Mouse (Mus musculus): Measurements from ENCODE around the gene Itfg2.

Gene Itfg2

GRCm38 (mm10) chr6:128437288-128437687 lies 12.6 kb upstream of the Itfg2 start:
- in situ Hi-C loops (cut with MboI; ENCODE audit: low pct_unique_long_range_greater_than_20kb in 1 of 2, low sequenced_read_pairs in 2 of 2, unreplicated experiment in 1 of 2), result no loop called here

DNA sequence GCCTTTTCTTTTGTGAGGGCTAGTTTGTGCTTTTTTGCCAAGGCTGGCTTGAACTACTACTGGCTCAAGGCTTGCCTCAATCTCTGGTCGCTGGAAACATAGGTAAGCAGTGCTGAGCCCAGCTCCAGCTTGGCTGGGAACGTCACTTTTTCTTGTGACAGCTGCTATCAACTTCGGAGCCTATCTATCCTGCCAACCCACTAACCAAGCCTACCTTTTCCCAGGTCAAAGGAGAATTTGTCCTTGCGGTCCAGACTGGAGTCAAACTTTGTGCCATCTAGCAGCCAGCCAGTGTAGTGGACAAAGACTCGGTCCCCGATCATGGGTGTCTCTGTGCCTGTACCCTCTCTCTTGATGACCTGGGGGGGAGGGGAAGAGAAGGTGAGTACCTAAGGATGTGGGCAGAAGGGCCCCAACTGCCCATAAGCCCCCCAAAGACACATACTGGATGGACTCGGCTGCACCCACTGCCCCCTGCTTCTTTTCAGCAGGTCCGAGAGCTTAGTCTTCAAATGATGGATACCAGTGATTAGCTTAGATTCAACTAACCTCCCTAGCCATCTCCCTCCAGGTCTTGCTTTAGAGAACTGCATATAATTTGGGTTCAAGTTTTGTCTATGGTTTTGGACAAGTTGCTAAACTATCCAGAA lies 11.8 kb upstream of the Itfg2 start:
- in situ Hi-C loops (cut with MboI; ENCODE audit: low pct_unique_long_range_greater_than_20kb in 1 of 2, low sequenced_read_pairs in 2 of 2, unreplicated experiment in 1 of 2), result no loop called here

DNA sequence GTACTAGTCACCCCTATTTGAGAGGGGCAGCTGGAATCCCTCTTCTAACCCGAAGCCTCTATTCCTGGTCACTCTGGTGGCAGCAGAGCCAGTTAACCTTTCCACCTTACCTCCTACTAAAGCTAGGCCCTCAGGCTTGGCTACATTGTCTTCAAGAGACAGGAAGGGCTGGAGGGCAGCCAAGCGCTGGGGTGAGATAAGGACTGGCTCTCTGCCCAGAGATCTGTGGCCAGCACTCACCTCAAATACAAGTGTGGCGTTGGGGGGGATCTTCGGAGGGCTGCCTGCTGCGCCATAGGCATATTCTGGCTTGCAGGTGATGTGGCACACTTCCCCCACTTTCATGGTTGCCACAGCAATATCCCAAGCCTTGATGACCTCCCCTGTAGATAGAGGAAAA lies 10.7 kb upstream of the Itfg2 start:
- in situ Hi-C loops (cut with MboI; ENCODE audit: low pct_unique_long_range_greater_than_20kb in 1 of 2, low sequenced_read_pairs in 2 of 2, unreplicated experiment in 1 of 2), result no loop called here

DNA sequence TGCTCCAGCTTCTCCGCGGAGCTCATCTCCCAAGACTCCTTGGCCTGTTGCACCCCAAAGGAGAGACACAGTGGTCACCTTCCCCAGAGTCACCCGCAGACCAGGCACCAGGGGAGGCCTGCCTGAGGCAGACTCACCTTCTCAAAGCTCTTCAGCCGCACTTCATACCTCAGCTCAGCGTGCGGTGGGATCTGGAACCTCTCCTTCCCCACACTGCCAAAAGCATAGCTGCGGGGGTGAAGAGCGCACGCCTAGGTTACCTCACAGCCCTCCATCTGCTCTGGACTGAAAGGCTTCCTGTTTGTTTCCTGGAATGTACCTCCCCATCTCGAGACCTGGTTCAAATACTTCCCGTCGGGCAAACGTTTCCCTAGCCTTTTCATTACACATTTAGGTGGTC lies 8.8 kb upstream of the Itfg2 start:
- in situ Hi-C loops (cut with MboI; ENCODE audit: low pct_unique_long_range_greater_than_20kb in 1 of 2, low sequenced_read_pairs in 2 of 2, unreplicated experiment in 1 of 2), result no loop called here

DNA sequence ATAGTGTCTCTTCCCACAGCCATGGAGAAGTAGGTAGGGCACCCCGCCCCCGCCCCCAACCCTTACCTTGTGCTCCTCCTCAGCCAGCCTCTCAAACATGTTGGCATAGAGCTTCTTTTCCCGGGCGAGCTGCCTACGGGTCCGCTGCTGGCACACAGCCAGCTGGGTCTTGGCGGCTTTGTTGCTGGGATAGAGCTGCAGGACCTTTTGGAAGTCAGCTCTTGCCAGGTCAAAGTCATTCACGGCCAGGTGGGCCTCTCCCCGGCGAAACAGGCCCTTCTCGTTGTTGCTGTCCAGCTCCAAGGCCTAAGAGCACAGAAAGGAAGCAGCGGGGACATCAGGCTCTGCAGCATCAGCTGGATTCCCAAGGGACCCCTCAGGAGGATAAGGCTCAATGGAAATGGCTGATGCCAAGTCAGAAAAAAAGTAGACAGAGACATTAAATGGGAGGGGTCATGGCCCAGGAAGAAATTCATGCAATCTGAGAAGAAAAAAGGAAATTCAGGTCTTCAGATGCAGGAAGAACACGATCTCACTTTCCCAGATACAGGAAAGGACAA lies 7.7 kb upstream of the Itfg2 start:
- in situ Hi-C loops (cut with MboI; ENCODE audit: low pct_unique_long_range_greater_than_20kb in 1 of 2, low sequenced_read_pairs in 2 of 2, unreplicated experiment in 1 of 2), result no loop called here

DNA sequence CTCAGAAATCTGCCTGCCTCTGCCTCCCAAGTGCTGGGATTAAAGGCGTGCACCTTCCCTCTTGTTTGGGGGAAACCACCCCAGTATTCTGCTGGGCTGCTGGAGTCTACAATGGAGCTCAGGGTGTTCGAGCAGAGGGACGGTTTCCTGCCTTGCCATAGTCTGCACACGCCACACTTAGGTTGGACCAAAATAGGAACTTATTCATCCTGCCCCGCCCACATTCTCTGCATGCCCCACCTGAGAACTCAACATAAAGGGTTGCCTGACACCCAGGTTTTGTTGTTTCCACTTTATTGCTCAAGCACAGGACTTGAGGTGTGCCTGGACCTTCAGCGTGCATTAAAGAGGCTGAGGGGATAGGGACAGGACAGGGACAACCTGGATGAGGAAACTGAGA lies 5.1 kb upstream of the Itfg2 start:
- in situ Hi-C loops (cut with MboI; ENCODE audit: low pct_unique_long_range_greater_than_20kb in 1 of 2, low sequenced_read_pairs in 2 of 2, unreplicated experiment in 1 of 2), result loop anchor here in 1 of 2 experiments (5.0 kb wide), 1 partner anchor 47 kb away; no protein-coding TSS in a partner anchor

DNA sequence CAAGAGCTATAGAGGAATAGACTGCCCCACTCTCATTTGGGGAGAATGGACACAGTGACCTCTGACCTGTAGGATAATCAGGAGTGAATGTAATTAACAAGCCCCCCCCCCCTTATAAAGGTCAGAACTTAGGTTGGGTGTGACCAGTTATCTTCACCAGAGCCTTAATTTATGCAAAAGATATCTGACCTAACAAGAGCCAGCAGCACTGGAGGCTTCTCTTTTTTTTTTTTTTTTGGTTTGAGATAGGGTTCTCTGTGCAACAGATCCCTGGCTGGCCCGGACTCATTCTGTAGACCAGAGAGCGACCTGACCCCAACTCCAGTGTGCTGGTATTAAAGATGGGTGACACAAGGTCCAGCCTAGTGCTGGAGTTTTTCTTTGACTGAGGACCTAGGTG lies 4.6 kb upstream of the Itfg2 start:
- in situ Hi-C loops (cut with MboI; ENCODE audit: low pct_unique_long_range_greater_than_20kb in 1 of 2, low sequenced_read_pairs in 2 of 2, unreplicated experiment in 1 of 2), result loop anchor here in 1 of 2 experiments (5.0 kb wide), 1 partner anchor 48 kb away; no protein-coding TSS in a partner anchor

GRCm38 (mm10) chr6:128427571-128427970 lies 2.8 kb upstream of the Itfg2 start:
- in situ Hi-C loops (cut with MboI; ENCODE audit: low pct_unique_long_range_greater_than_20kb in 1 of 2, low sequenced_read_pairs in 2 of 2, unreplicated experiment in 1 of 2), result loop anchor here in 1 of 2 experiments (5.0 kb wide), 1 partner anchor 50 kb away; no protein-coding TSS in a partner anchor

DNA sequence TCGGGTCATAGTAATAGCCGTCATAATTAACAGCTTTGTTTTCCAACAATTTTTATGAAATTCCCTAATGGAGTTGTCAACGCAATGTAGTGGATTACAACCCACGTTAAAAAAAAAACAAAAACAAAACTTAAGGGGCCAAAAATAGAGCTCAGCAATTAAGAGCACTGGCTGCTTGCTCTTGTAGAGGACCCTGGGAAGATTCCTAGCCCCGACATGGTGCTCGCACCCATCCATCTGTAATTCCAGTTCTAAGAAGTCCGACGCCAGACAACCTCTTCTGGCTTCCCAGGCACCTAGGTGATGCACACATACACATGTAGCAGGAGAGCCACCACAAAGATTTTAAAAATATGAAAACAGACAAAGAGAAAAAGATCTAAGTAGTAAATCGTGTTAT lies 315 bp upstream of the Itfg2 start:
- in situ Hi-C loops (cut with MboI; ENCODE audit: low pct_unique_long_range_greater_than_20kb in 1 of 2, low sequenced_read_pairs in 2 of 2, unreplicated experiment in 1 of 2), result loop anchor here in 1 of 2 experiments (5.0 kb wide), 1 partner anchor 52 kb away; no protein-coding TSS in a partner anchor

- in situ Hi-C loops (cut with MboI; ENCODE audit: low pct_unique_long_range_greater_than_20kb in 1 of 2, low sequenced_read_pairs in 2 of 2, unreplicated experiment in 1 of 2), result no loop called here
Measured at GRCm38 (mm10) chr6:128423496-128424268, 1.0 kb downstream of the Itfg2 start.

DNA sequence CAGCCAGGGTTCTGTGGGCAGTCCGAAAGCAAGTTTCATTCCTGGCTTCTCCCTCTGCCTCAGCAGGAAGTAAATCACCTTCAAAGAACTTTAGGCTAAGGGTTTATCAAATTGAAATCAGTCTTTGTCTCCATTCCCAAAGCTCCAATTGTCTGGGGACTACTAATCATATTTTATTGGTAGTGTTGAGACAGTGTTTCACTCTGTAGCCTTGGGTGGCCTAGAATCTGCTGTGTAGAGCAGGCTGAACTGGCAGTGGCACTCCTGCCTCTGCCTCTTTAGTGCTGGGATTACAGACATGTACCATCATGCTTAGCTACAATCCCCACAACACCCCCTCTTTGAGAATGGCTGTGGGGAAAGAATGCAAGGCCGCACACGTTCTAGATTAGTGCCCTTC lies 3.3 kb downstream of the Itfg2 start:
- in situ Hi-C loops (cut with MboI; ENCODE audit: low pct_unique_long_range_greater_than_20kb in 1 of 2, low sequenced_read_pairs in 2 of 2, unreplicated experiment in 1 of 2), result no loop called here

DNA sequence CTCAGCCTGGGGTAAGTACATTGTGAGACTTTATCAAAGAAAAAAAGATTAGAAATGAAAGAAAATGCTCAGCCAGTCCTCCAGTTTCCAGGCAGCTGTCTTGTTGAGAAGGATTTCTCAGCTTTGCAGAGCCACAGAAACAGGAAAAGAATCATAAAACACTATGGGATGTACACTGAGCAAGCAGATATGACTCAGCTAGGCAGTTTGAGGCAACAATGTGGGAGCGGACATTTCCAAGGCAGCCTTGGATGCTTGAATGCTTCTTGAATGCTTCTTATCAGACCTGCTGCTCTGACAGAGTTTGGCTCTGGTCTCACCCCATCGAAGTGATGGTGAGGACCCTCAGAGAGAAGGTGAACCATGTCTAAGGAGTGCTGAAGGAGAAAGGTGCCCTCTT lies 3.7 kb downstream of the Itfg2 start:
- in situ Hi-C loops (cut with MboI; ENCODE audit: low pct_unique_long_range_greater_than_20kb in 1 of 2, low sequenced_read_pairs in 2 of 2, unreplicated experiment in 1 of 2), result no loop called here

GRCm38 (mm10) chr6:128418076-128418475 lies 6.7 kb downstream of the Itfg2 start:
- in situ Hi-C loops (cut with MboI; ENCODE audit: low pct_unique_long_range_greater_than_20kb in 1 of 2, low sequenced_read_pairs in 2 of 2, unreplicated experiment in 1 of 2), result no loop called here

- in situ Hi-C loops (cut with MboI; ENCODE audit: low pct_unique_long_range_greater_than_20kb in 1 of 2, low sequenced_read_pairs in 2 of 2, unreplicated experiment in 1 of 2), result no loop called here
Measured at GRCm38 (mm10) chr6:128416169-128416568, 8.6 kb downstream of the Itfg2 start.

DNA sequence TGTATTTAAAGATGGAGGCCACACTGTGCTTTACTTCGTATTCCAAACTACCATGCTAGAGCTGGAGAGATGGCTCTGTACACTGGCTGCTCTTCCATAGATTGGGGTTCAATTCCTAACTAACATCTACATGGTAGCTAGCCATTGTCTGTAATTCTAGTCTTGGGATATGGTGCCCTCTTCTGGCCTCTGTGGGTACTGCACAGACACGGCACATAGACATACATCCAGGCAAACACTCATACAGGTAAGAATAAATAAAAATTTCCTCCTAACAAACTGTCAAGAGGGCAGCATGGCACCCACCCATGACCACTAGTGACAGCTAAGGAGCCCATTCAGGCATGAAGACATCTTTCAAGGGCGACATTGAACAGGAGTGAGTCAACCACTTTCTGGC lies 13.6 kb downstream of the Itfg2 start:
- in situ Hi-C loops (cut with MboI; ENCODE audit: low pct_unique_long_range_greater_than_20kb in 1 of 2, low sequenced_read_pairs in 2 of 2, unreplicated experiment in 1 of 2), result no loop called here

DNA sequence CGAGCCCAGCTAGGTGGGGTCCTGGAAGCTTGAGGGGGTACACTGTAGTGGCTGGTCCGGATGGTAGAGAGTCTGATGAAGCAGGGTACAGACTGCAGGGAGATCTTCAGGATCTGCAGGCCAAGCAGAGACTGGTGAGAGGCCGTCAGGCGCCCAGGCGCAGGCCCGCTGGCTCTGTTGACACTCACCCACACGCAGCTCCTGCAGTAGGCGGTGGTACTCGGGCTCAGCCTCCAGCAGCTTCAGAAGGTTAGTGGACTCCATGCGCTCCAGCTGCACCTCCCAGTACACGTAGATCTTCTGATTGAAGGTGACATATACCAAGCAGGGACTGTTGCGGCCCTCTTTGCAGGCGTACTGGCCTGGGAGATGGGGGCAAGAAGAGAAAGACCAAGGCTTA lies 14.4 kb downstream of the Itfg2 start:
- in situ Hi-C loops (cut with MboI; ENCODE audit: low pct_unique_long_range_greater_than_20kb in 1 of 2, low sequenced_read_pairs in 2 of 2, unreplicated experiment in 1 of 2), result no loop called here

GRCm38 (mm10) chr6:128408544-128409125 lies 16.1 kb downstream of the Itfg2 start:
- in situ Hi-C loops (cut with MboI; ENCODE audit: low pct_unique_long_range_greater_than_20kb in 1 of 2, low sequenced_read_pairs in 2 of 2, unreplicated experiment in 1 of 2), result no loop called here

DNA sequence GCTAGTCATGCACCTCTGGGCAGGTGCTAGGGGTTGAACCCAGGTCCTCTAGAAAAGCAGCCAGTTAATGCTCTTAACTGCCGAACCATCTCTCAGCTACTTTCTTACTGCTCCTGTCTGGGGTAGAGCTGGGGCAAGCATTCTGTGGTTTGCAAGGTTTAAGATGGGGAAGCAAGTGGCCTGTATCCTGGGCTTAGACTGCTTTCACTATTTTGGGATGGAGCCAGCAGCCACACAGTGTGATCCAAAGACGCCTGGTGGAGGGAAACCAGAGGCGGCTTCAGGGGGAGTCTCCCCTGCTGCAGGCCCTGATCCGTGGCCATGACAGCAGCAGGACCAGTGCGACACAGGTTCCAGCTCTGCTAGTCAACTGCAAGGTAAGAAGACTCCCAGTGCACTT lies 20.0 kb downstream of the Itfg2 start:
- in situ Hi-C loops (cut with MboI; ENCODE audit: low pct_unique_long_range_greater_than_20kb in 1 of 2, low sequenced_read_pairs in 2 of 2, unreplicated experiment in 1 of 2), result no loop called here

Data from mouse embryonic stem cell (cell line).